Mouse (Mus musculus) limb, embryonic 14.5 days (tissue): ENCODE results near the gene Gng12. TPM values are rescaled to one million over a fixed set of nuclear protein-coding genes. Genes with fewer than 3 reads are reported as not detected.

Experiments
- ATAC-seq: fragments of 200-750 bp; cut with Nextera tagmentation; 2 replicates; pipeline ENCODE4 v1.8.0; 2017; ENCODE audit warnings: low read depth, moderate number of reproducible peaks, moderate TSS enrichment; ENCODE audit not compliant: low FRiP score
- DNase-seq: peaks from one replicate; pipeline ENCODE4 v3.0.0-alpha.2; 2015; ENCODE audit warnings: low spot score
- H3K27ac ChIP-seq: fragments of 300-500 bp; sonication (generic); replicated peaks from 2 replicates; pipeline ENCODE4 v1.5.1; 2014; ENCODE audit warnings: low read depth, mild to moderate bottlenecking, low read length, moderate library complexity, mixed read lengths
- H3K27me3 ChIP-seq: fragments of 300-500 bp; sonication (generic); 2 replicates; pipeline ENCODE4 v1.6.1; 2014; ENCODE audit warnings: low read length, mixed read lengths; ENCODE audit not compliant: control insufficient read depth, insufficient read depth
- H3K36me3 ChIP-seq: fragments of 300-500 bp; sonication (generic); 2 replicates; pipeline ENCODE4 v1.6.1; 2014; ENCODE audit warnings: mild to moderate bottlenecking, low read length, moderate library complexity, mixed read lengths; ENCODE audit not compliant: control insufficient read depth, insufficient read depth
- H3K4me1 ChIP-seq: fragments of 300-500 bp; sonication (generic); 2 replicates; pipeline ENCODE4 v1.6.1; 2014; ENCODE audit warnings: antibody characterized with exemption, low read length, mixed read lengths; ENCODE audit not compliant: control insufficient read depth, insufficient read depth
- H3K4me2 ChIP-seq: fragments of 300-500 bp; sonication (generic); replicated peaks from 2 replicates; pipeline ENCODE4 v1.6.1; 2014; ENCODE audit warnings: low read depth, mild to moderate bottlenecking, low read length, moderate library complexity; ENCODE audit not compliant: severe bottlenecking
- H3K4me3 ChIP-seq: fragments of 300-500 bp; sonication (generic); replicated peaks from 2 replicates; pipeline ENCODE4 v1.5.1; 2014; ENCODE audit warnings: low read length
- H3K9ac ChIP-seq: fragments of 300-500 bp; sonication (generic); 2 replicates; pipeline ENCODE4 v1.6.1; 2014; ENCODE audit warnings: mild to moderate bottlenecking, low read depth, low read length, moderate library complexity; ENCODE audit not compliant: severe bottlenecking
- H3K9me3 ChIP-seq: fragments of 300-500 bp; sonication (generic); 2 replicates; pipeline ENCODE4 v1.6.1; 2016; ENCODE audit warnings: low read length; ENCODE audit not compliant: control insufficient read depth
- POLR2A ChIP-seq: fragments of 200-500 bp; IDR thresholded peaks from 2 replicates; pipeline ENCODE4 v1.8.0; 2012; ENCODE audit warnings: inconsistent platforms, mild to moderate bottlenecking, moderate library complexity, borderline replicate concordance; ENCODE audit not compliant: insufficient read depth, insufficient read length; ENCODE audit errors: extremely low read depth
- WGBS: fragments of 180-500 bp; shearing (Covaris S2); extraction: QIAGEN DNeasy Blood & Tissue Kit; methylation state at CpG from one replicate; pipeline ENCODE4 v1.1.7; 2014; 5-methylcytosine and 5-hydroxymethylcytosine counted together
- polyA plus RNA-seq, 2 experiments: library from polyadenylated mRNA; depleted of rRNA in 1 of 2; stranded (reverse) in 1 of 2; unstranded in 1 of 2; fragments of >200 nt; fragmentation: Nextera tagmentation in 1 of 2; extraction: Ambion mirVana in 1 of 2; gene quantifications; 2 replicates each; pipeline versions ENCODE4 v1.2.1 to v1.2.3; 2012 to 2014

Gng12 gene
- polyA plus RNA-seq (2012; rRNA removed), result 32.5 and 39.3 TPM in 2 replicates
- 102 and 107 TPM in 2 replicates for polyA plus RNA-seq (2014; fragmentation: Nextera tagmentation; extraction: Ambion mirVana)

DNA sequence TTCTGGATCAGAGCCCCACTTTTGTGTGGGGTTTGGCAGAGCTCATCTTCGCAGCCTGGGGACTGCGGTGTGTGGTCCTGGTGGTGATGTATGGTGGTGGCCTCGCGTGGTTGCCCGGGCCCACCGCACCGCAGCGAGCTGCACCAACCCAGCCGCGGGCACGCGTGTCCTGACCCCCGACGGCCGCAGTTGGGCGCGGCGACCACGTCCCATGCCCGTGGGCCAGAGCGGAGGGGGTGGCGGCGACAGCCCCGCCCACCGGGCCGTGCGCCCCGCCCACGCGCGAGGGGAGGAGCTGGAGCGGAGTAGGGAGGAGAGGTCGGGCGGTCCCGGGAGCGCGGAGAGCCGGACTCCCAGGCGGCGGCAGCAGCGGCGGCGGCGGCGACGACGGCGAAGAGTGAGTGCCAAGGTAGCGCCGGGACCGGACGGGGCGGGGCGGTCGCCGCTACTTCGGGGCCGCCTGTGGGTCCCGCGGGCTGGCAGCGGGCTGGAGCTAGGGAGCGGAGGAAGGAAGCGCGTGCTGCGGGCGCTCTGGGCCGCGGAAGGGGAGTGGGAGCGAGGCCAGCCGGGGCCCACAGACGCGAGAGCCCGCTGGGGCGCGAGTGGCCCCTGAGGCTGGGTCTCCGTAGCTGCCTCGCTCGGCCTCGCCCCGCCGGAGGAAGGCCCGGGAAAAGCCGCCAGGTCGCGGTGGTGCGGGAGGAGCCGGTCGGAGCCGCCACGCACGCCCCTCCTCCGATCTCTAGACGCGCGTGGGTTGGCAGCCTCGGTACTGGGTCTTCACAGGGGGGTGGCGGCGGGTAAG is at the start of gene Gng12:
Gene Gng12 (plus strand): TSS at position 279 of the 802 bp plus-strand sequence.
- Histone ChIP-seq H3K27me3 (no peaks in the 10 kb centered on the region), H3K9me3 (no peaks in the 10 kb centered on the region), H3K9ac (peak within 1 kb of the TSS; percentile 78), H3K36me3 (no peaks in the 10 kb centered on the region), H3K4me1 (peaks cover 9% of the 10 kb centered on the region), H3K27ac (peak within 1 kb of the TSS; percentile 52), H3K4me3 (peak within 1 kb of the TSS; percentile 84), H3K4me2 (peak within 1 kb of the TSS; percentile 80)
- DNase-seq (peak; percentile 56), ATAC-seq (peak; percentile 94)
- TF ChIP-seq POLR2A, result no peak
- WGBS, result under 1% methylated on average over 46 of the region's 98 CpGs

DNA sequence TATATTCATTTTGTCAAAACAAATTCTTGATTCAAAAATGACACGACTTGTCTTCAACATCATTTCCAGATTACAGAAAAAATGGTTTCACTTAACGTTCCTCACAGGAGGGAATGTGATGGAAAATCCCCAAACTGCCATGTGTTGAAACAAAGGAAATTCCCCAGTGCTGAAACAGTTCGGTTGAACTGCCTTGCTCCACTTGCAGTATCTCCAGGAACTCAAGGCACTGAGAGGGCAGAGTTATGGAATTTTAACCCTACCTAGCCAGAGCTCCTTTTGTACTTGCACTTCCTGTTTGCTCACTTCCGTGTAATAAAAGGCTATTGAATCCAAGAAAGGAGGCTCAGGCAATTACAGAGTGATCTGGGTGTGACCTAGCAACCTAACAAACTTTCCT is 47.3 kb upstream of the Gng12 start:
- TF ChIP-seq POLR2A, result no peak
- ATAC-seq, result no peak
- WGBS, result 27% methylated on average over 4 of the region's 4 CpGs

DNA sequence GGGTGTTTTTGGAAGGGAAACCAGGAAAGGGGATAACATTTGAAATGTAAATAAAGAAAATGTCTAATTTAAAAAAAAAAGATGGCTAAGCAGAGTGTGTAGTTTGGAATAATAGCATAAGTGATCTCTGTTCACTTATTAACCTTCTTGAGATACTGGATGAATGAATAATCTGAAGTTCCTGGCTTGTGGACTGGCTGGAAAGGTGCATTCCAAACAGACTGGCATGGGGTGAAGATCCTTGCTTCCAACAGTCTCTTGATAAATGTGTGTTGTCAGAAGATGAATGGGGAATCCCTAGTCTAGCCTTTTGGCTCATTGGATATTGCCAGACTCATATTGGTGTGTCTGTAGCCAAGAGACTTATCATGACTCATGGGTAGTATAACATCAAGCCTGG is 40.0 kb upstream of the Gng12 start:
- Histone ChIP-seq H3K9ac (no peak overlapping the region), H3K4me2 (no peak overlapping the region), H3K27me3 (no peaks in the 10 kb centered on the region), H3K27ac (no peak overlapping the region), H3K4me1 (no peaks in the 10 kb centered on the region), H3K4me3 (no peak overlapping the region), H3K9me3 (no peaks in the 10 kb centered on the region), H3K36me3 (no peaks in the 10 kb centered on the region)
- no peak for TF ChIP-seq POLR2A
- no peak for ATAC-seq
- DNase-seq, result no peak

More for the DNA sequence above, 47.3 kb upstream of the Gng12 start:
- H3K9ac ChIP-seq, result no peak overlapping the region
- H3K4me2 ChIP-seq, result no peak overlapping the region
- no peaks in the 10 kb centered on the region for H3K4me1 ChIP-seq
- H3K27ac ChIP-seq, result no peak overlapping the region
- no peaks in the 10 kb centered on the region for H3K9me3 ChIP-seq
- DNase-seq, result peak; percentile 3
- H3K27me3 ChIP-seq, result no peaks in the 10 kb centered on the region
- no peaks in the 10 kb centered on the region for H3K36me3 ChIP-seq
- H3K4me3 ChIP-seq, result no peak overlapping the region

DNA sequence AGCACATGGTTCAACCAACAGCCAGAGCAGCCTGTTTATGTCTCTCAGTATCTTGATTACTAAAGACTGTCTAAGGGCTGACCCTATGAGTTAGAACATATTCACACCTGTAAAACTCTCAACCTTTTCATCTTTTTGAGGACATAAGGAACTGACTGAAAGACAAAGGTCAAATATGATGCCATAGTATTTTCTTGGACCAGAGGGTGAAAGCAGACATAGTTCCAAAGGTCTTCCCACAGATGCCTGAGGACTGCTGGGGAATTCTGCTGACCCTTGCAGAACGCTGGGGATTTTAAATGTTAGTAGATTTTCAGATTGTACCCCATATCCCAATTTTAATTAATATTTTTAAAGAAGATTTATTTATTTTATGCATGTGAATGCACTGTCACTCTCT is 37.8 kb upstream of the Gng12 start:
- H3K4me1 ChIP-seq, result no peaks in the 10 kb centered on the region
- H3K27ac ChIP-seq, result no peak overlapping the region
- no peak overlapping the region for H3K4me3 ChIP-seq
- no peak for TF ChIP-seq POLR2A
- no peak for ATAC-seq
- H3K9ac ChIP-seq, result no peak overlapping the region
- no peaks in the 10 kb centered on the region for H3K27me3 ChIP-seq
- 74% methylated on average over 1 of the region's 1 CpGs for WGBS
- no peak overlapping the region for H3K4me2 ChIP-seq
- H3K36me3 ChIP-seq, result no peaks in the 10 kb centered on the region
- no peak for DNase-seq
- H3K9me3 ChIP-seq, result no peaks in the 10 kb centered on the region

DNA sequence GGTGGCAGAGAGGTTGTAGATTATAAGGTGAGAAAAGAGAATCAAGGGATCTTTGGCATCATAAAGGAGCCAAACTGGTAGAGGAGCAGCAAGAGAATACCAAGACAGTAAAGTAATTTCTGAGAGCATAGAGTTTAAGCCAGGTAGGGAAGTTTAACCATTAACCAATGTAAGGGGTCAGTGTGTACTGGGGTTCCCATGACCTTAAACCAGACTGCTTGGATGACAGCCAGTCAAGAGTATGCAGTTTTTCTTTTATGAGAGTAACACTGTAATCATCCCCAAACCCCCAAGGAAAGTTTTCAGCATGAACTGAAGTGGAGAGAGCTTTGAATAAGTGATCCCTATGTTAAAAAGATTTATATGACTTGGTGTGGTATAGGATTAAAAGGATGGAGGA is 36.8 kb upstream of the Gng12 start:
- no peaks in the 10 kb centered on the region for H3K4me1 ChIP-seq
- no peak overlapping the region for H3K4me3 ChIP-seq
- no peak overlapping the region for H3K9ac ChIP-seq
- no peaks in the 10 kb centered on the region for H3K27me3 ChIP-seq
- no peak overlapping the region for H3K27ac ChIP-seq
- no peaks in the 10 kb centered on the region for H3K36me3 ChIP-seq
- ATAC-seq, result no peak
- TF ChIP-seq POLR2A, result no peak
- no peak overlapping the region for H3K4me2 ChIP-seq
- no peaks in the 10 kb centered on the region for H3K9me3 ChIP-seq
- no peak for DNase-seq
